Mouse (Mus musculus) forebrain, embryonic 14.5 days (tissue): ENCODE results near the gene Xlr3b. TPM values are rescaled to one million over a fixed set of nuclear protein-coding genes. Genes with fewer than 3 reads are reported as not detected.
"Not testable (repeated sequence)": the region's sequence is repeated elsewhere in the genome, so short reads cannot be mapped to it uniquely, and the experiment has no call there.

Source experiments
- ATAC-seq: fragments of 200-750 bp; cut with Nextera tagmentation; 2 replicates; pipeline ENCODE4 v1.8.0; 2017; ENCODE audit warnings: mild to moderate bottlenecking, moderate library complexity
- DNase-seq: peaks from one replicate; pipeline ENCODE4 v3.0.0-alpha.2; 2015; ENCODE audit warnings: low spot score
- H3K27ac ChIP-seq: fragments of 300-500 bp; sonication (generic); 2 replicates; pipeline ENCODE4 v1.5.1; 2014; ENCODE audit warnings: low read depth, mild to moderate bottlenecking, control low read depth, low read length, moderate library complexity
- H3K27me3 ChIP-seq: fragments of 300-500 bp; sonication (generic); replicated peaks from 2 replicates; pipeline ENCODE4 v1.6.1; 2014; ENCODE audit warnings: low read length, control low read depth, mixed read lengths; ENCODE audit not compliant: control insufficient read depth, insufficient read depth
- H3K36me3 ChIP-seq: fragments of 300-500 bp; sonication (generic); 2 replicates; pipeline ENCODE4 v1.6.1; 2014; ENCODE audit warnings: low read length, control low read depth; ENCODE audit not compliant: control insufficient read depth, insufficient read depth
- H3K4me1 ChIP-seq: fragments of 300-500 bp; sonication (generic); 2 replicates; pipeline ENCODE4 v1.6.1; 2014; ENCODE audit warnings: antibody characterized with exemption, low read length, control low read depth; ENCODE audit not compliant: control insufficient read depth, insufficient read depth
- H3K4me2 ChIP-seq: fragments of 300-500 bp; sonication (generic); 2 replicates; pipeline ENCODE4 v1.6.1; 2014; ENCODE audit warnings: mild to moderate bottlenecking, control low read depth, low read length
- H3K4me3 ChIP-seq: fragments of 300-500 bp; sonication (generic); 2 replicates; pipeline ENCODE4 v1.5.1; 2014; ENCODE audit warnings: low read depth, low read length, control low read depth
- H3K9ac ChIP-seq: fragments of 300-500 bp; sonication (generic); 2 replicates; pipeline ENCODE4 v1.6.1; 2014; ENCODE audit warnings: mild to moderate bottlenecking, low read length, control low read depth, moderate library complexity
- H3K9me3 ChIP-seq: fragments of 300-500 bp; sonication (generic); replicated peaks from 2 replicates; pipeline ENCODE4 v1.6.1; 2016; ENCODE audit warnings: low read length, control low read depth, mixed read lengths; ENCODE audit not compliant: control insufficient read depth
- WGBS: fragments of 180-500 bp; shearing (Covaris S2); extraction: QIAGEN DNeasy Blood & Tissue Kit; methylation state at CpG from one replicate; pipeline ENCODE4 v1.1.7; 2014; 5-methylcytosine and 5-hydroxymethylcytosine counted together
- polyA plus RNA-seq: library from polyadenylated mRNA; unstranded; fragments of >200 nt; fragmentation: Nextera tagmentation; extraction: Ambion mirVana; gene quantifications from 2 replicates; pipeline ENCODE4 v1.2.1, GENCODE M21; 2014

Xlr3b gene
- polyA plus RNA-seq, 1 experiment from 2014 or later, result 10.6 TPM

DNA sequence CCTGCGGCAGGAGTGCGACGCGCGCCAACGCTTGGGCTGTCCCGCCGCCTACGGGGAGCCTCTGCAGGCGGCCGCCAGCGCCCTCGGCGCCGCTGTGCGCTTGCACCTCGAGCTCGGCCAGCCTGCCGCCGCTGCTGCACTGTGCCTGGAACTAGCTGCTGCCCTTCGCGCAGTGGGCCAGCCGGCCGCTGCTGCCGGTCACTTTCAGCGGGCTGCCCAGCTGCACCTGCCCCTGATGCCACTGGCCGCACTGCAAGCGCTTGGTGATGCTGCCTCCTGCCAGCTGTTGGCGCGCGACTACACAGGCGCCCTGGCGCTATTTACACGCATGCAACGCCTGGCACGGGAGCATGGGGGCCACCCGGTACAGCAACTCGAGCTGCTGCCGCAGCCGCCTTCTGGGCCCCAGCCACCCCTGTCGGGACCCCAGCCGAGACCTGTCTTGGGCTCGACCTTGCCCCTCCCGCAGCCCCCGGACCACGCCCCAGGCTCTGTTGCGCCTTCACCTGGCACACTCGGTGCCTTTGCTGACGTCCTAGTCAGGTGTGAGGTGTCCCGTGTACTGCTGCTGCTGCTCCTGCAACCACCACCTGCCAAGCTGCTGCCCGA is 36.7 kb downstream of the Xlr3b start:
- DNase-seq (peak; percentile 58), ATAC-seq (peak; percentile 60)
- Histone ChIP-seq H3K4me1 (peaks cover 4% of the 10 kb centered on the region; the same call in 1 of the 2 replicates), H3K27me3 (no peaks in the 10 kb centered on the region), H3K36me3 (no peaks in the 10 kb centered on the region), H3K4me3 (peak overlapping the region; percentile 55), H3K9me3 (no peaks in the 10 kb centered on the region), H3K4me2 (peak overlapping the region; percentile 62), H3K9ac (peak overlapping the region; percentile 70), H3K27ac (peak overlapping the region; percentile 94)
- 37% methylated on average over 49 of the region's 51 CpGs for WGBS

DNA sequence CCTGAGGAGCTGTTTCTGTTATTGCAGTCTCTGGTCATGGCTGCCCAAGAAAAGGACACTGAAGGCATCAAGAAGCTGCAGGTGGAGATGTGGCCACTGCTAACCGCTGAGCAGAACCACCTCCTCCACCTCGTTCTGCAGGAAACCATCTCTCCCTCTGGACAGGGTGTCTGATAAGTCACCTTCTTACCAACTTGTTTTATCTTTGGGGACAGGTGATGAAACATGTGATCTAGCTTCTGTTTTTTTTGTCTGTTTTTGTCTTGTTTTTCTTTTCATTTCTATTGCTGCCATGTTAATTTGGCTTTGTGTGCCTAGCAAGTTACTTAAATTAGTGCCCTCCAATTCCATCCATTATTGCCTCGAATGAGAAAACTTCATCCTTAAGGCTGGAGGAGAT is 37.3 kb downstream of the Xlr3b start:
- H3K9me3 ChIP-seq, result no peaks in the 10 kb centered on the region
- peak overlapping the region; percentile 55 for H3K4me3 ChIP-seq
- no peak for ATAC-seq
- no peaks in the 10 kb centered on the region for H3K36me3 ChIP-seq
- H3K27me3 ChIP-seq, result no peaks in the 10 kb centered on the region
- 0 out of 2 replicates have a peak overlapping the region, but pooled peaks have one; percentile 94 for H3K27ac ChIP-seq
- H3K4me1 ChIP-seq, result peaks cover 4% of the 10 kb centered on the region; the same call in 1 of the 2 replicates
- 34% methylated on average over 3 of the region's 3 CpGs for WGBS
- H3K4me2 ChIP-seq, result peak overlapping the region; percentile 62
- peak overlapping the region; percentile 70 for H3K9ac ChIP-seq
- no peak for DNase-seq

DNA sequence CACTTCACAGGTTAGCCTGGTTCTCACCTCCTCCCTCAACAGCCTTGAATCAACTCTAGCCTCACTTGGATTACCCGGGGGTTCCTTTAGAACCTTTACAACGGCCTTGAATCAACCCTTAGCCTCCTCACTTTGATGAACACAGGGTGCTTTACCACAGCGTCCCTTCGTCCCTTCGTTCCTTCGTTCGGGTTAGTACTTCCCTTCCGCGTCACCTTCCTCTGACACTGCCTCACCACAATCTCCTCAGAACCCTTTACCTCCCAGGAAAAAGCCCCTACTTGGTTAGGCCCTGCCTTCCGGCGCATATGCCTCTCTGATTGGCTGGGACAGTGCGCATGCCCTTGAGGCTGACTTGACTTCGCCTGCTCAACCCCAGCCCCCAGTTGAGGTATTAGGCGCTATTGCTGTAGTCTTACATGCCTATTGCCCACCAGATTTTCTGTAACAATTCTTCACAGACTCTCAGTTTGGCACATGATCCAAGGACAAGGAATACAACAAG is 50.9 kb downstream of the Xlr3b start, which contains the start of gene Xlr4c:
TSS of gene Xlr4c (minus strand) at position 310 of the 505 bp plus-strand sequence.
- not testable (repeated sequence) for H3K9ac ChIP-seq, H3K4me3 ChIP-seq, DNase-seq, H3K36me3 ChIP-seq, H3K4me2 ChIP-seq, H3K27ac ChIP-seq, H3K9me3 ChIP-seq, H3K27me3 ChIP-seq, ATAC-seq, H3K4me1 ChIP-seq
- 85% methylated on average over 13 of the region's 14 CpGs for WGBS

Other genes with a start within 250 kb of the Xlr3b start
- gene Zfp185, start 204.9 kb upstream of the Xlr3b start, polyA plus RNA-seq, result 0.76 and 0.87 TPM in 2 replicates
- gene Pnma5, start 155.1 kb upstream of the Xlr3b start, polyA plus RNA-seq, result not detected in 2 replicates
- gene Pnma3, start 127.4 kb upstream of the Xlr3b start, polyA plus RNA-seq, result 1.3 and 1.7 TPM in 2 replicates
- gene Xlr4a, start 109.7 kb upstream of the Xlr3b start, polyA plus RNA-seq, result 0.43 and 0.69 TPM in 2 replicates
- gene Xlr3a, start 95.1 kb upstream of the Xlr3b start, polyA plus RNA-seq, result 2.5 and 6.9 TPM in 2 replicates
- gene Gm14685, start 75.2 kb upstream of the Xlr3b start, polyA plus RNA-seq, result 0.22 and 0.84 TPM in 2 replicates
- gene Xlr5b, start 43.4 kb upstream of the Xlr3b start, polyA plus RNA-seq, result not detected in 2 replicates
- gene DXBay18, start 42.8 kb upstream of the Xlr3b start, polyA plus RNA-seq, result 0.28 and 0.63 TPM in 2 replicates
- gene Spin2d, start 15.2 kb upstream of the Xlr3b start, polyA plus RNA-seq, result not detected in 2 replicates
- gene Xlr4b, start 22.1 kb downstream of the Xlr3b start, polyA plus RNA-seq, result 0.37 and 1.4 TPM in 2 replicates
- gene F8a, start 36.1 kb downstream of the Xlr3b start, polyA plus RNA-seq, result 18.8 and 24.6 TPM in 2 replicates
- 0.54 TPM in 1 of 2 replicates, not detected in the other for gene Xlr4c, start 50.9 kb downstream of the Xlr3b start, polyA plus RNA-seq
- gene Xlr3c, start 73.2 kb downstream of the Xlr3b start, polyA plus RNA-seq, result not detected in 2 replicates
- not detected in 2 replicates for gene Xlr5a, start 100.8 kb downstream of the Xlr3b start, polyA plus RNA-seq
- gene Xlr5c, start 100.8 kb downstream of the Xlr3b start, polyA plus RNA-seq, result not detected in 2 replicates
- not detected in 2 replicates for gene Gm45015, start 144.6 kb downstream of the Xlr3b start, polyA plus RNA-seq
- 14.4 and 15.2 TPM in 2 replicates for gene Zfp275, start 150.4 kb downstream of the Xlr3b start, polyA plus RNA-seq
- gene Gm18336, start 206.5 kb downstream of the Xlr3b start, polyA plus RNA-seq, result not detected in 2 replicates
- gene Zfp92, start 218.9 kb downstream of the Xlr3b start, polyA plus RNA-seq, result 0.39 and 0.48 TPM in 2 replicates
- gene Trex2, start 243.1 kb downstream of the Xlr3b start, polyA plus RNA-seq, result not detected in 2 replicates